ENCODE assay signal across 9 mouse cellular contexts in genomic region chr5:113209401-113209750, GRCm38 (mm10). TPM values are rescaled to one million over a fixed set of nuclear protein-coding genes. Genes with fewer than 3 reads are reported as not detected.
DNase-seq lines count a peak whose midpoint lies in the region; ATAC-seq and TF ChIP-seq lines count a peak whose summit lies in the region.
"Had no signal": no experiment of that assay in that cellular context is flagged by ENCODE, and none has a peak within 500 bp of the region (broad histone marks: within the 10 kb centered on the region; RNA-seq: fewer than 3 reads in every experiment).

No protein-coding gene starts in this region.

- no peaks in the 10 kb centered on the region for H3K9me3 ChIP-seq in lung, postnatal 0 days (ENCODE audit: low read length)
- no peaks in the 10 kb centered on the region for H3K9me3 ChIP-seq in limb, embryonic 14.5 days (ENCODE audit: control insufficient read depth, low read length)
- H3K9me3 ChIP-seq in stomach, postnatal 0 days (ENCODE audit: control insufficient read depth, low read length): no peaks in the 10 kb centered on the region

- 32% methylated on average over 11 of the region's 11 CpGs for WGBS in lung, postnatal 0 days
- WGBS in limb, embryonic 14.5 days: 48% methylated on average over 11 of the region's 11 CpGs
- WGBS in stomach, postnatal 0 days: 41% methylated on average over 11 of the region's 11 CpGs

- H3K27ac ChIP-seq in gastrocnemius, adult 2 months: peak overlapping the region; percentile 93
- peak overlapping the region; percentile 87 for H3K27ac ChIP-seq in lung, postnatal 0 days (ENCODE audit: low read length)
- H3K27ac ChIP-seq in limb, embryonic 14.5 days (replicated peaks; ENCODE audit: low read depth, low read length): peak overlapping the region; percentile 55
- H3K27ac ChIP-seq in stomach, postnatal 0 days (replicated peaks): peak overlapping the region; percentile 87

- H3K4me1 ChIP-seq in lung, postnatal 0 days (ENCODE audit: insufficient read depth, low read depth, low read length): peaks cover 8% of the 10 kb centered on the region; the same call in 1 of the 2 replicates
- peaks cover 12% of the 10 kb centered on the region for H3K4me1 ChIP-seq in limb, embryonic 14.5 days (ENCODE audit: control insufficient read depth, insufficient read depth, low read length)
- H3K4me1 ChIP-seq in stomach, postnatal 0 days (replicated peaks; ENCODE audit: control insufficient read depth, insufficient read depth): peaks cover 9% of the 10 kb centered on the region

- intact Hi-C loops in gastrocnemius, adult 2 months (cut with DNase I): no loop called here
- intact Hi-C loops in left cerebral cortex, postnatal 14 days (cut with DNase I): no loop called here
- intact Hi-C loops in left cerebral cortex, postnatal 4 days (cut with DNase I): no loop called here

- ATAC-seq in lung, postnatal 0 days: no peak
- ATAC-seq in limb, embryonic 14.5 days (ENCODE audit: low FRiP score, low read depth): peak; percentile 9; the same call in 1 of the 2 replicates
- no peak for ATAC-seq in stomach, postnatal 0 days (ENCODE audit: low FRiP score, low TSS enrichment)

- no peak for TF ChIP-seq POLR2A in limb, embryonic 14.5 days (IDR thresholded peaks at IDR 0.05; ENCODE audit: borderline replicate concordance, extremely low read depth, insufficient read depth, insufficient read length)

- no peaks in the 10 kb centered on the region for H3K27me3 ChIP-seq in lung, postnatal 0 days (replicated peaks; ENCODE audit: insufficient read depth, low read length)
- no peaks in the 10 kb centered on the region for H3K27me3 ChIP-seq in limb, embryonic 14.5 days (ENCODE audit: control insufficient read depth, insufficient read depth, low read length)
- no peaks in the 10 kb centered on the region for H3K27me3 ChIP-seq in stomach, postnatal 0 days (ENCODE audit: control insufficient read depth, insufficient read depth, low read length)

- TF ChIP-seq CTCF in gastrocnemius, adult 2 months (IDR thresholded peaks at IDR 0.05): no peak
- no peak for TF ChIP-seq CTCF in lung, postnatal 0 days (IDR thresholded peaks at IDR 0.05)
- no peak for TF ChIP-seq CTCF in stomach, postnatal 0 days (IDR thresholded peaks at IDR 0.05; ENCODE audit: low read depth)

- TF ChIP-seq EP300 in lung, postnatal 0 days (IDR thresholded peaks at IDR 0.05): no peak
- TF ChIP-seq EP300 in stomach, postnatal 0 days (optimal IDR thresholded peaks at IDR 0.05): no peak

- peak overlapping the region; percentile 48 for H3K4me3 ChIP-seq in gastrocnemius, adult 2 months
- no peak overlapping the region for H3K4me3 ChIP-seq in lung, postnatal 0 days (ENCODE audit: low read depth, low read length)
- H3K4me3 ChIP-seq in limb, embryonic 14.5 days (replicated peaks; ENCODE audit: low read length): no peak overlapping the region
- H3K4me3 ChIP-seq in stomach, postnatal 0 days (ENCODE audit: low read depth, low read length): no peak overlapping the region

- no peaks in the 10 kb centered on the region for H3K36me3 ChIP-seq in lung, postnatal 0 days (ENCODE audit: insufficient read depth, low read length)
- no peaks in the 10 kb centered on the region for H3K36me3 ChIP-seq in limb, embryonic 14.5 days (ENCODE audit: control insufficient read depth, insufficient read depth, low read length)
- H3K36me3 ChIP-seq in stomach, postnatal 0 days (ENCODE audit: control insufficient read depth, insufficient read depth, low read length): no peaks in the 10 kb centered on the region

- no peak for DNase-seq in gastrocnemius, adult 2 months
- no peak for DNase-seq in gastrocnemius, postnatal 25 days
- no peak for DNase-seq in lung, postnatal 0 days (ENCODE audit: low spot score)
- DNase-seq in lung, postnatal 14 days: no peak
- DNase-seq in limb, embryonic 14.5 days (ENCODE audit: low spot score): no peak
- no peak for DNase-seq in stomach, postnatal 0 days (ENCODE audit: low spot score)
- no peak for DNase-seq in left cerebral cortex, postnatal 14 days (ENCODE audit: low spot score in 2 of 2)
- no peak for DNase-seq in left cerebral cortex, postnatal 4 days
- DNase-seq: adrenal gland, adult 8-10 months had no signal

- no peak overlapping the region for H3K9ac ChIP-seq in lung, postnatal 0 days (replicated peaks; ENCODE audit: low read depth)
- no peak overlapping the region for H3K9ac ChIP-seq in limb, embryonic 14.5 days (ENCODE audit: low read depth, low read length, severe bottlenecking)
- no peak overlapping the region for H3K9ac ChIP-seq in stomach, postnatal 0 days (ENCODE audit: low read length)

- no peak overlapping the region for H3K4me2 ChIP-seq in lung, postnatal 0 days (replicated peaks; ENCODE audit: low read depth, low read length)
- H3K4me2 ChIP-seq in limb, embryonic 14.5 days (replicated peaks; ENCODE audit: low read depth, low read length, severe bottlenecking): no peak overlapping the region
- no peak overlapping the region for H3K4me2 ChIP-seq in stomach, postnatal 0 days (replicated peaks; ENCODE audit: low read depth)

RNA-seq across cellular contexts. Expression of gene 2900026A02Rik, which starts 11.7 kb away (rescaled TPM):
- 10 to 100 TPM; 19.6 to 24.6 TPM for total RNA-seq in gastrocnemius, adult 2 months (2021)
- 10 to 100 TPM; 25.7 to 28.0 TPM for total RNA-seq in gastrocnemius, postnatal 25 days (2021)
- polyA plus RNA-seq in lung, postnatal 0 days (2015; fragmentation: Nextera tagmentation; extraction: Ambion mirVana): 6.3 and 6.9 TPM in 2 replicates
- polyA plus RNA-seq in limb, embryonic 14.5 days (2012; rRNA removed): 13.6 and 14.5 TPM in 2 replicates
- polyA plus RNA-seq in limb, embryonic 14.5 days (2014; fragmentation: Nextera tagmentation; extraction: Ambion mirVana): 7.0 and 7.1 TPM in 2 replicates
- polyA plus RNA-seq in stomach, postnatal 0 days (2015; fragmentation: Nextera tagmentation; extraction: Ambion mirVana): 5.3 and 6.2 TPM in 2 replicates
- 10 to 100 TPM; 55.8 to 63.6 TPM for total RNA-seq in left cerebral cortex, postnatal 14 days (2021)
- total RNA-seq in left cerebral cortex, postnatal 4 days (2021): 10 to 100 TPM; 40.1 to 41.4 TPM

RNA-seq across cellular contexts. Expression of gene Tmem211, which starts 17.3 kb away (rescaled TPM):
- total RNA-seq in gastrocnemius, adult 2 months (2021): not detected
- total RNA-seq in gastrocnemius, postnatal 25 days (2021): not detected
- not detected in 2 replicates for polyA plus RNA-seq in lung, postnatal 0 days (2015; fragmentation: Nextera tagmentation; extraction: Ambion mirVana)
- polyA plus RNA-seq in limb, embryonic 14.5 days (2012; rRNA removed): 0.09 and 0.18 TPM in 2 replicates
- not detected in 2 replicates for polyA plus RNA-seq in limb, embryonic 14.5 days (2014; fragmentation: Nextera tagmentation; extraction: Ambion mirVana)
- polyA plus RNA-seq in stomach, postnatal 0 days (2015; fragmentation: Nextera tagmentation; extraction: Ambion mirVana): 0.46 and 0.59 TPM in 2 replicates
- not detected for total RNA-seq in left cerebral cortex, postnatal 14 days (2021)
- total RNA-seq in left cerebral cortex, postnatal 4 days (2021): under 1 TPM in 1 of 2 experiments, not detected in 1; 0.18 TPM
- total RNA-seq: adrenal gland, adult 8-10 months had no signal
